Mouse (Mus musculus) neutrophil, adult 83 days (primary cell): ENCODE data around the gene App. TPM values are rescaled to one million over a fixed set of nuclear protein-coding genes. Genes with fewer than 3 reads are reported as not detected.

Source experiments
- total RNA-seq, 2 experiments: library from RNA; stranded (reverse); gene quantifications; one replicate each; pipeline ENCODE4 v1.2.4; 2023

The App gene
- 100 to 1,000 TPM; 174 to 203 TPM for total RNA-seq

DNA sequence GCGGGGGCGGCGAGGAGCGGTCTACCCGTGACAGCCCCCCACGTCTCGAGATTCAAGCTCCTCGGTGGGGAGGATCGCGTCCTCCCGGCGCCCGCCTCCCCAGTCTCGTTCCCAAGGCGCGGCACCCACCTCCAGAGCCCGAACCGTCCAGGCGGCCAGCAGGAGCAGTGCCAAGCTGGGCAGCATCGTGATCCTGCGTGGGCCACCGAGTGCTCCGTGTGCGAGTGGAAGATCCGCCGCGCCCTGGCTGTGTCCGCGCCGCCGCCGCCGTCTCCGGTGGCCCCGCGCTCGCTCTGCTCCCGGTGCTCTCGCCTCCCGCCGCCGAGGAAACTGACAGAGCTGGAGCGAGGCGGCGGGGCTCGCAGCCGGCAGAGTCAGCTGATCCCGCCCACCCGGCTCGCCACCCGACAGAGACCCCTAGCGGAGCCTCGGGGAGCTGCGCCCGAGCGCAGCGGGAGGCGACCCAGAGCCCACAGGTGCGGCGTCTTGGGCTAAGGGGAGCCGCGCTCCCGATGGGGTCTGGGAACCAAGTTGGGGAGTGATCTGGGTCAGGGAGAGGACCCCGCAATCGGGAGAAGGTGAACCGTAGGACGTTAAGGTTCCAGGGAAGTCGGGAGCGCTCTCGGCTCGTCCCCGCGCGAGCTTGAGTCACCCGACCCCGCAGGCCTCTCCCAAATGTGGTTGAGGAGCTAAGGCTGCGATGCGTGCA is at the start of gene App:
TSS of gene App (minus strand) at position 394 of the 709 bp plus-strand sequence.

